Mouse (Mus musculus): ENCODE results near the gene Kdm4c.
"Not testable (repeated sequence)": the region's sequence is repeated elsewhere in the genome, so short reads cannot be mapped to it uniquely, and the experiment has no call there.

The Kdm4c gene

DNA sequence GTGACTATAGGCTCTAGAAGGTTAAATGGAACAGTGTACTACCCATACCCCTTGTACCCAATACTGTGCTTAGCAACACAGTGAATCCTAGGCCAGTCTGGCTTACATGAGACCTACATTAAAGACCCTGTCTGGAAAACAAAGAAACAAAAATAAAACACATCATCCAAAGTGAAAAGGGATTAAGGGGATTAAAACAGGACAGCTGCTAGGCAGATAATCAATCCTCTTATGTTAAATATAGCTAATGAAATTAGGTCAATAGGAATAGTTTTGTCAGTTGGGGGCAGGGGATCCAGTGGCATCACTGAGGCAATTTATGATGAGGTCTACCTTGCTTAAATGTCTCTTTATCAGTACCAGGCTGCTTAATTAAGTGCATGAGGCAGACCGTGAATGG, at the start of gene Kdm4c:
Gene Kdm4c, plus strand, starts transcription at position 322 of the 400 bp plus-strand sequence.
- DNase-seq (ENCODE audit: low spot score) = no peak

GRCm38 (mm10) chr4:74201281-74201811, 41.0 kb upstream of the Kdm4c start:
- DNase-seq (ENCODE audit: low spot score) = no peak

- not testable (repeated sequence) for DNase-seq (ENCODE audit: low spot score)
Measured at GRCm38 (mm10) chr4:74221780-74222179, 20.5 kb upstream of the Kdm4c start.

GRCm38 (mm10) chr4:74222360-74222759, 19.9 kb upstream of the Kdm4c start:
- DNase-seq (ENCODE audit: low spot score) = peak; percentile 58

DNA sequence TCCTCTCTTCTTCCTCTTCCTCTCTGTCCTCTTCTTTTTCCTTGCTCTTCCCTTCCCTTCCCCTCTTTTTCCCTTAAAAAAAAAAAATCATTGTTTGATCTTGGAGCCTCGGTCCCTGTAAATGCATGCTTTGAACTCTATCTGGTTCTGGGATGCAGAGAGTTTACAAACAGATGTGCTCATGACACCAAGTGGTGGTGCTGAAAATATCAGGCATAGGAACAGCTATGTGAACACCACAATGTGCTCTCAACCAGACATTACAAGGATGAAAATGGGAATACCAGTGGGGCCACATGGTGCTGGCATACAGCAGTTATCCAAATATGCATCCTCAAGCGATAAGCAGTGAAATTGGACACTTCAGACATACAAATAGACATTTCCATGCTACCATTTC, 18.1 kb upstream of the Kdm4c start:
- DNase-seq (ENCODE audit: low spot score) = no peak

DNA sequence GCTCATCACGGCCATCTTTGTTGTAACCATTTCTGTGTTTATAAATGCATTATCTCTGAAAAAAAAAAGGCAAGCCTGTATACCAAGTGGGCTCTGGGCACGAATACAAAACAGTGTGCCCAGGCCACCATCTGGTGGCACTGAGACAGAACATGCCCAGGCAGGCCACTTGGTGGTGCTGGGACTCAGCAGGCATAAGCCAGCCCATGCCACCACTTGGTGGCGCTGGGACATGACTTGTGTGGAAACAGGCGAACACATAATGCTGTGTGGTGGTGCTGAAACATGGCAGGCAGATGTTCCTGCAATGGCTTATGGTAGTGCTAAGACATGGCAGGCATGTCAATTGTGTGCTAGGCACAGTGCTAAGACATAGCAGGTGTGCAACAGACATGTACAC, 11.3 kb upstream of the Kdm4c start:
- DNase-seq (ENCODE audit: low spot score) = no peak

DNA sequence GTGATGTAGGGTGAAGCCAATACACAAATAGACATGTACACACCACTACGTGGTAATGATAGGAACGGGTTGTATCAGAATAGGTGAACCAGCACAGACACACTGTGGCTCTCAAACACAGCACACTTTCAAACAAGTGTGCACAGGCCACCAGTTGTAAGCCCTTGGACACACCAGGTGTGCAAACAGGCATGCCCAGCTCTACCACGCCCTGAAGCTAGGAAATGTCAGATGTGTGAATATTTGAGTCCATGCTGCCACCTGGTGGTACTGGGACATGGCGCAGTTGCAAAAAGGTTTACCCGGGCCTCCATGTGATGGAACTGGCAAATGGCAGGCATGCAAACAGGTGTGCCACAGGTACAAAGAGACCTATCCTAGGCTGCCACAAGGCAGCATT, 10.9 kb upstream of the Kdm4c start:
- peak; percentile 66 for DNase-seq (ENCODE audit: low spot score)

GRCm38 (mm10) chr4:74233534-74233933, 8.8 kb upstream of the Kdm4c start:
- DNase-seq (ENCODE audit: low spot score) = no peak

GRCm38 (mm10) chr4:74251348-74252244, 9.3 kb downstream of the Kdm4c start:
- peak; percentile 94 for DNase-seq (ENCODE audit: low spot score)

GRCm38 (mm10) chr4:74252245-74253105, 10.2 kb downstream of the Kdm4c start:
- peak; percentile 61 for DNase-seq (ENCODE audit: low spot score)

- no peak for DNase-seq (ENCODE audit: low spot score)
Measured at GRCm38 (mm10) chr4:74257882-74258281, 15.6 kb downstream of the Kdm4c start.

DNA sequence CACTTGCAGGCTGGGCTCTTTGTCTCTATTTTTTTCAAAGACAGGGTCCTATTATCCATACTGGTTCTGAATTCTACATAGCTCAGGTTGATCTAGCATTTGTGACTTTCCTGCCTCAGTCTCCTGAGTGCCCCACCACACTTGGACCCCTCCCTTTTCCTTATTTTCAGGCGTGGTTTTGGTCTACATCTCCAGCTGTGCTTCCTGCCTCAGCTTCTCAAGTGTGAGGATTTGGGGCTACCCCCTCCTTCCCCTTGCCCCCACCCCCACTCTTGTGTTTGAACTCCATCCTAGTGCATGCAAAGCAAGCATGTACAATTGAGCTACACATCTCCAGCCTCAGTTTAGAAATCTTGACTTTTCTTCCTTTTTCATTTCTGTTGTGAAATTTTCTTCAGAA, 16.2 kb downstream of the Kdm4c start:
- DNase-seq (ENCODE audit: low spot score) = no peak

- no peak for DNase-seq (ENCODE audit: low spot score)
Measured at GRCm38 (mm10) chr4:74259331-74259730, 17.0 kb downstream of the Kdm4c start.

DNA sequence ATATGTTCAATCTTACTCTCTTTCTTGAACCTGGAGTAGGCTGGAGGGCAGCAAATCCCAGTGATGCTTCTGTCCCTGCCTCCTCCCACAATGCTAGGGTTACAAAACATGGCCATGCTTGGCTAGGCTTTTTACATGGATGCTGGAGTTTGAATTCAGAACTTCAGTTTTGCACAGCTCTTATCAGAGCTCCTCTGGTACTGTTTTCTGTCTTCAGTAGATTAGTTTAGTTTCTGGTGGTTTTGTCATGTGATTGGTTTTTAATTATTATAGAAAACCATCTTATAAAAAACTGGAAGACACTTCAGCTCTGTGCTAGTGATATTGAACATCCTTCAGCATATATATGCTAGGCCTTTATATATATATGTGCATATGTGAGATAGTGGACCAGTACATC, 19.6 kb downstream of the Kdm4c start:
- no peak for DNase-seq (ENCODE audit: low spot score)

GRCm38 (mm10) chr4:74264428-74264955, 22.2 kb downstream of the Kdm4c start:
- no peak for DNase-seq (ENCODE audit: low spot score)

- DNase-seq (ENCODE audit: low spot score) = no peak
Measured at GRCm38 (mm10) chr4:74271180-74271579, 28.9 kb downstream of the Kdm4c start.

GRCm38 (mm10) chr4:74277486-74277885, 35.2 kb downstream of the Kdm4c start:
- DNase-seq (ENCODE audit: low spot score) = no peak

GRCm38 (mm10) chr4:74280170-74280569, 37.9 kb downstream of the Kdm4c start:
- DNase-seq (ENCODE audit: low spot score) = no peak

- no peak for DNase-seq (ENCODE audit: low spot score)
Measured at GRCm38 (mm10) chr4:74287851-74288250, 45.6 kb downstream of the Kdm4c start.

DNA sequence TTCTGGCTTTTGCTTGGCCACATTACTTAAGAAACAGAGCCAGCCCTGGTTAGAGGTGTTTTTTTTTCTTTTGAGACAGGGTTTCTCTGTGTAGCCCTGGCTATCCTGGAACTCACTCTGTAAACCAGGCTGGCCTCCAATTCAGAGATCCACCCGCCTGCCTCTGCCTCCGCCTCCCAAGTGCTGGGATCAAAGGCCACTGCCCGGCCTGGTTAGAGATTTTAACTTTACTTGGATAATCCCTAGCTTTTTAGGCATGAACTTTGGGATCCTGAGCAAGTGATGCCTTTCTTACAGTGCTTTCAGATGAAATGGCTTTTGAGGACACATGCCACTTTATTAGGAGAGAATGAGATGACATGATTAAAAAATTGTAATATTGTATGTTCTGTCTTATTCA, 52.4 kb downstream of the Kdm4c start:
- DNase-seq (ENCODE audit: low spot score) = no peak

- DNase-seq (ENCODE audit: low spot score) = no peak
Measured at GRCm38 (mm10) chr4:74305315-74306105, 63.2 kb downstream of the Kdm4c start.

DNA sequence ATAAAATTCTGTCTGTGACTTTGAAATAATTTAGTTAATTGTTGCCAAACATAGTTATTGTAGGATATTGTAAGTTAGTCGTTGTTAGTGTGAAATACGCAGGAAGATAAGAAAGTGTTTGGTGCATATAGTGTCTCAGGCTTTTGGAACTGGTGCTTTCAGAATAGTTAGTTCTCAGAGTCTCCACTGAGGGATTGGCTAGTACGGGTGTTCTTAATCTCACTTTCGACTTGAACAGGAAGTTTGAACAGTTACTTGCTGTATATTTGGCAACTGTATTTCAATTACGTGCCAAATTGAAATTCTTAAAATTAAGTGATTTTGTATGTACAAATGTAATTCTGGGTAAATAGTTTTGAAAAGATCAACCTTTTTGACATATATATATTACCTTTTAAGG, 68.8 kb downstream of the Kdm4c start:
- no peak for DNase-seq (ENCODE audit: low spot score)

Measured in embryo, embryonic 10.5 days (tissue).